Mouse (Mus musculus): ENCODE measurements around the gene Wdr73. TPM values are rescaled to one million over a fixed set of nuclear protein-coding genes. Genes with fewer than 3 reads are reported as not detected.

Gene Wdr73
- total and polyA plus RNA-seq, 3 experiments, result 4.3 to 7.7 (median 7.2) TPM

DNA sequence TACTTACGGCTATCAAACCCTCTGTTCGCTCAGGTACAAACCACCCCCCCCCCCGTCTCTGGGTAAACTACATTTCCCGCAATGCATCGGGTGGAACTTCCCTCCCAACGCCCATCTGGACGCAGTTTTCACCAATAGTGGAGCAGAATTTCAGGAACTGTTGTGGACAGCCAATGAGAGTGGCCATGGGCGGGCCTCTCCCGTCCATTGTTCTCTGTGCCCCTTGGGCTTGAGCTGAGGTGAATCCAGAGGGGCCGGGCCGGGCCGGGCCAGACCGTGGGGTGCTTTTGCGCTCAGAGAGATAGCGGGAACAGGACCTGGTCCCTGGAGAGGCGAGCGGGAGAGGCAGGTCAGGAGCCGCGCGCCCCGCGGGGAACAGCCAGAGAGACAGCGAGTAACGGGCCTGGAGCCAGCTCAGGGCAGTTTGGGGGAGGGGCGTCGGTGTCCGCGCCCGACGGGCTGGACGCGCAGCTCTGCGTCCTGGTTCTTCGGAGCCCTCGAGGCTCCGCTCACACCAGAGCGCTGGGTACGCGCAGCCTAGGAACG, 40.3 kb downstream of the Wdr73 start, which contains the start of gene Zscan2:
Zscan2 (plus strand) TSS at position 192 of the 546 bp plus-strand sequence.
- no peak for TF ChIP-seq EP300 (IDR thresholded peaks at IDR 0.05; ENCODE audit: insufficient read depth, low read depth, low read length)
- peak; percentile 70 for TF ChIP-seq POLR2A (IDR thresholded peaks at IDR 0.05; ENCODE audit: insufficient read depth, low read depth, low read length)
- Histone ChIP-seq H3K9ac (ENCODE audit: low read depth, low read length) (peak within 1 kb of the TSS; percentile 93), H3K27ac (peak within 1 kb of the TSS; percentile 91), H3K4me3 (peak within 1 kb of the TSS; percentile 100), H3K79me2 (replicated peaks; ENCODE audit: control insufficient read depth, insufficient read depth, low read length) (0 out of 2 replicates have a peak, but pooled peaks cover 1% of the 10 kb centered on the region), H3K36me3 (ENCODE audit: control insufficient read depth, insufficient read depth, low read length) (peaks cover 2% of the 10 kb centered on the region; the same call in 1 of the 2 replicates), H3K27me3 (ENCODE audit: control insufficient read depth, insufficient read depth, low read length) (no peaks in the 10 kb centered on the region), H3K4me1 (ENCODE audit: control insufficient read depth, insufficient read depth, low read length) (peaks cover 13% of the 10 kb centered on the region)
- under 1% methylated on average over 40 of the region's 40 CpGs for WGBS
- peak; percentile 90 to 94 for DNase-seq
- intact Hi-C loops (cut with DNase I), result loop anchor here (5.0 kb wide), 1 partner anchor 131 kb away; the partner anchor contains the start of gene Zfp592

DNA sequence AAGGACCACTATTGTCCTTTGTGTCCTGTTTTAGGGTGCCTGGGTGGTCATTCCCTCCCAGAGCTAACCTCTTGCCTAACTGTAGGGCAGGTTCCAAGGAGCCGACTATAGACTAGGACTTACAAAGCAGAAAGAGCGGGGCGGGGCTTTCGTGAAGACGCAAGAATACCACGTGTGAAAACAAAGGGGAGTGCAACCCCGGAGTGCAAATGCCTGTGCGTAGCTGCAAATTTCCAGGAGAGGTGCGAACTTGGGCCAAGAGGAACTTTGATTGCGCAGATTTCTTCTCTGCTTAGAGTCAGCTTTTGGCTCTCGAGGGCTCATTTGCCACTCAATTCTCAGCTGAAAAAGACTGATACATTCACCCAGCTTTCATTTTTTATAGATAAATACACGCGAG, 40.8 kb downstream of the Wdr73 start:
- H3K9ac ChIP-seq (ENCODE audit: low read depth, low read length), result no peak overlapping the region
- peaks cover 13% of the 10 kb centered on the region for H3K4me1 ChIP-seq (ENCODE audit: control insufficient read depth, insufficient read depth, low read length)
- DNase-seq, result peak; percentile 65 to 71
- peak overlapping the region; percentile 100 for H3K4me3 ChIP-seq
- intact Hi-C loops (cut with DNase I), result loop anchor here (5.0 kb wide), 1 partner anchor 132 kb away; the partner anchor contains the start of gene Zfp592
- no peaks in the 10 kb centered on the region for H3K27me3 ChIP-seq (ENCODE audit: control insufficient read depth, insufficient read depth, low read length)
- peaks cover 2% of the 10 kb centered on the region; the same call in 1 of the 2 replicates for H3K36me3 ChIP-seq (ENCODE audit: control insufficient read depth, insufficient read depth, low read length)
- 0% methylated on average over 13 of the region's 13 CpGs for WGBS
- H3K27ac ChIP-seq, result peak overlapping the region; percentile 91
- TF ChIP-seq EP300 (IDR thresholded peaks at IDR 0.05; ENCODE audit: insufficient read depth, low read depth, low read length) (no peak), POLR2A (IDR thresholded peaks at IDR 0.05; ENCODE audit: insufficient read depth, low read depth, low read length) (no peak), CTCF (IDR thresholded peaks at IDR 0.05) (no peak)
- 0 out of 2 replicates have a peak, but pooled peaks cover 1% of the 10 kb centered on the region for H3K79me2 ChIP-seq (replicated peaks; ENCODE audit: control insufficient read depth, insufficient read depth, low read length)

DNA sequence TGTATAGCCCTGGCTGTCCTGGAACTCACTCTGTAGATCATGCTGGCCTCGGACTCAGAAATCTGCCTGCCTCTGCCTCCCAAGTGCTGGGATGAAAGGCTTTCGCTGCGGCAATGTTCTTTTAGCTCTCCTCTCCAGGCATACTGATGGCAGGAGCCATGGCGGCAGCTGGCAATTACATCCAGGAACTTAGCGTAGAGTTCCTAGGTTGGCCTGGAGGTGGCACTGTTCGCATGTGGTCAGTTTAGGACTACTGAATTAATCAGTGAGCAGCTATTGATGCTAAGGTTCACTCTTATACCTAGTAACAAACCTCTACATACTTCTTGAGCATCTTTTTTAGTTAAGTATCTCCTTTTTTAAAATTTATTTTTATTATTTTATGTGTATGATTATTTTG, 43.9 kb downstream of the Wdr73 start:
- no peaks in the 10 kb centered on the region for H3K27me3 ChIP-seq (ENCODE audit: control insufficient read depth, insufficient read depth, low read length)
- H3K4me3 ChIP-seq, result no peak overlapping the region
- no peak overlapping the region for H3K27ac ChIP-seq
- no peaks in the 10 kb centered on the region for H3K36me3 ChIP-seq (ENCODE audit: control insufficient read depth, insufficient read depth, low read length)
- no peak overlapping the region for H3K9ac ChIP-seq (ENCODE audit: low read depth, low read length)
- 11% methylated on average over 6 of the region's 6 CpGs for WGBS
- peak; percentile 77 to 85 for DNase-seq
- H3K4me1 ChIP-seq (ENCODE audit: control insufficient read depth, insufficient read depth, low read length), result peaks cover 2% of the 10 kb centered on the region
- intact Hi-C loops (cut with DNase I), result loop anchor here (1.0 to 5.0 kb wide), 2 partner anchors 298 to 485 kb away; no protein-coding TSS in a partner anchor
- 0 out of 2 replicates have a peak, but pooled peaks cover 1% of the 10 kb centered on the region for H3K79me2 ChIP-seq (replicated peaks; ENCODE audit: control insufficient read depth, insufficient read depth, low read length)
- peak; percentile 82; the same call in 1 of the 2 replicates for TF ChIP-seq EP300 (IDR thresholded peaks at IDR 0.05; ENCODE audit: insufficient read depth, low read depth, low read length)
- peak; percentile 96 for TF ChIP-seq CTCF (IDR thresholded peaks at IDR 0.05)
- no peak for TF ChIP-seq POLR2A (IDR thresholded peaks at IDR 0.05; ENCODE audit: insufficient read depth, low read depth, low read length)

DNA sequence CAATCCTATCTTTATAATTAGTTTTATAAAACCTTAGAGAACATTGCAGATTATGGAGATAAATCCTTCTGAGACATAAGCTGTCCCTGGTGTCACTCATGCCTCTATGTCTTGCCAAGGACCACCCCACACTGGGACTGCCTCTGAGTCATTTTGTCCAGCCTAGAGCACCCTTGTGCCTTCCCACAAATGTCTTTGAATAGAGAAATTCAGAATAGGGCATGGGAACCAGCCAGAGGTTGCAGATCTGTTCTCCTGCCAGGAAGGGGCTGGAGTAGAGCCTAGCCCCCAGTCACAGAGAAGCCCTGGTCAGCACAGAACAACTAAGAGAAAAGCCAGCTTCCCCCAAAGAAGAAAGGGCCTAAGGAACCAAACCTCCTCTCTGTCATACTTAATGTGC, 45.8 kb downstream of the Wdr73 start:
- no peak overlapping the region for H3K9ac ChIP-seq (ENCODE audit: low read depth, low read length)
- no peak overlapping the region for H3K27ac ChIP-seq
- no peaks in the 10 kb centered on the region for H3K36me3 ChIP-seq (ENCODE audit: control insufficient read depth, insufficient read depth, low read length)
- peaks cover 1% of the 10 kb centered on the region; the same call in 1 of the 2 replicates for H3K4me1 ChIP-seq (ENCODE audit: control insufficient read depth, insufficient read depth, low read length)
- no peak for DNase-seq
- intact Hi-C loops (cut with DNase I), result loop anchor here (5.0 kb wide), 1 partner anchor 487 kb away; no protein-coding TSS in a partner anchor
- no peak overlapping the region for H3K4me3 ChIP-seq
- no peaks in the 10 kb centered on the region for H3K27me3 ChIP-seq (ENCODE audit: control insufficient read depth, insufficient read depth, low read length)
- no peaks in the 10 kb centered on the region for H3K79me2 ChIP-seq (replicated peaks; ENCODE audit: control insufficient read depth, insufficient read depth, low read length)
- TF ChIP-seq POLR2A (IDR thresholded peaks at IDR 0.05; ENCODE audit: insufficient read depth, low read depth, low read length), result no peak
- TF ChIP-seq EP300 (IDR thresholded peaks at IDR 0.05; ENCODE audit: insufficient read depth, low read depth, low read length), result no peak
- no peak for TF ChIP-seq CTCF (IDR thresholded peaks at IDR 0.05)

DNA sequence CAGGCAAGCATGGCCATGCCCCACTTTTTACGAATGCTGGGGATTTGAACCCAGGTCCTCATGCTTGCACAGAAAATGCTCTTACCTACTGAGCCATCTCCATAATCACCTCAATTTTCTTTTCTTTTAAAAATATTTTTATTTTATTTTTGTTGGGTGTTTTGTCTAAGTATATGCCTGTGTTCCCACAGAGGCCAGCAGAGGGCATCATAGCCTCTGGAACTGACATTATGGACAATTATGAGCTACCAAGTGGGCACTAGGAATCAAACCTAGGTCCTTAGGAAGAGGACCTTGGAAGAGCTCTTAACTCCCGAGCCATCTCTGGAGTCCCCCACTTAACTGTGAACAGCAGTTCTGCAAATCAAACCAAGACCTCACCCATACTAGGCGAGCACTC, 47.9 kb downstream of the Wdr73 start:
- Histone ChIP-seq H3K36me3 (ENCODE audit: control insufficient read depth, insufficient read depth, low read length) (no peaks in the 10 kb centered on the region), H3K4me1 (ENCODE audit: control insufficient read depth, insufficient read depth, low read length) (peaks cover 3% of the 10 kb centered on the region), H3K9ac (ENCODE audit: low read depth, low read length) (no peak overlapping the region), H3K27ac (no peak overlapping the region), H3K79me2 (replicated peaks; ENCODE audit: control insufficient read depth, insufficient read depth, low read length) (no peaks in the 10 kb centered on the region), H3K4me3 (no peak overlapping the region), H3K27me3 (ENCODE audit: control insufficient read depth, insufficient read depth, low read length) (no peaks in the 10 kb centered on the region)
- WGBS, result 98% methylated on average over 3 of the region's 3 CpGs
- TF ChIP-seq EP300 (IDR thresholded peaks at IDR 0.05; ENCODE audit: insufficient read depth, low read depth, low read length) (no peak), CTCF (IDR thresholded peaks at IDR 0.05) (peak; percentile 56), POLR2A (IDR thresholded peaks at IDR 0.05; ENCODE audit: insufficient read depth, low read depth, low read length) (no peak)
- intact Hi-C loops (cut with DNase I), result no loop called here
- no peak for DNase-seq

DNA sequence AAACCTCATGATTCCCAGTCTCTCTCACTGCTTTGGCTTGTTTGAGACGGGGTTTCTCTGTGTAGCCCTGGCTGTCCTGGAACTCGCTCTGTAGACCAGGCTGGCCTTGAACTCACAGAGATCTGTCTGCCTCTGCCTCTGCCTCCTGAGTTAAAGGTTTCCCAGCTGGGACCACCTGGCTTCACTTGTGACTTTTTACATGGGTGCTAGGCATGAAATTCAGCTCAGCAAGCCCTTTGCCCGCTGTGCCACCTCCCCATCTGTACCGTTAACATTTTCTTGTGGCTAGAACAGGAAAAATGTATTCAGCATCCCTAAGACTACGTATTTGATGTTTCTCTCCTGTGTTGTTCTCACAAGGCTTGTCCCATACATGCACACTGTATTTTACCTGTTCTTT, 50.5 kb downstream of the Wdr73 start:
- WGBS, result 91% methylated on average over 5 of the region's 5 CpGs
- no peaks in the 10 kb centered on the region for H3K27me3 ChIP-seq (ENCODE audit: control insufficient read depth, insufficient read depth, low read length)
- no peak for TF ChIP-seq POLR2A (IDR thresholded peaks at IDR 0.05; ENCODE audit: insufficient read depth, low read depth, low read length)
- TF ChIP-seq CTCF (IDR thresholded peaks at IDR 0.05), result no peak
- no peak for TF ChIP-seq EP300 (IDR thresholded peaks at IDR 0.05; ENCODE audit: insufficient read depth, low read depth, low read length)
- no peaks in the 10 kb centered on the region for H3K79me2 ChIP-seq (replicated peaks; ENCODE audit: control insufficient read depth, insufficient read depth, low read length)
- H3K9ac ChIP-seq (ENCODE audit: low read depth, low read length), result no peak overlapping the region
- intact Hi-C loops (cut with DNase I), result no loop called here
- no peaks in the 10 kb centered on the region for H3K36me3 ChIP-seq (ENCODE audit: control insufficient read depth, insufficient read depth, low read length)
- DNase-seq, result no peak
- H3K27ac ChIP-seq, result no peak overlapping the region
- H3K4me3 ChIP-seq, result no peak overlapping the region
- peaks cover 3% of the 10 kb centered on the region for H3K4me1 ChIP-seq (ENCODE audit: control insufficient read depth, insufficient read depth, low read length)
